ENCODE assay signal across 8 mouse cellular contexts in genomic region chr2:30711853-30712498, GRCm38 (mm10).
A peak's percentile ranks its signal among the peaks of the same experiment; 100 is the strongest.
DNase-seq lines count a peak whose midpoint lies in the region; ATAC-seq and TF ChIP-seq lines count a peak whose summit lies in the region.

No protein-coding gene starts in this region.

- DNase-seq in MN1 (ENCODE audit: low spot score), result peak; percentile 88
- peak; percentile 95 to 97 for DNase-seq in cerebellum, adult 2 months
- peak; percentile 65 to 73 for DNase-seq in frontal cortex, postnatal 25 days (ENCODE audit: low spot score in 2 of 2)
- peak; percentile 91 to 94 for DNase-seq in left cerebral cortex, adult 2 months (ENCODE audit: extremely low spot score in 1 of 2, low spot score in 2 of 2)
- peak; percentile 93 to 95 for DNase-seq in lung, postnatal 4 days
- peak; percentile 91 for DNase-seq in right cerebral cortex, postnatal 25 days
- DNase-seq in urinary bladder, postnatal 36 days (ENCODE audit: low spot score in 2 of 2), result peak; percentile 91 to 95

- peak overlapping the region; percentile 95 for H3K27ac ChIP-seq in cerebellum, adult 2 months (ENCODE audit: insufficient read depth, low read length)
- H3K27ac ChIP-seq in hindbrain, embryonic 12.5 days, result peak overlapping the region; percentile 99
- peak overlapping the region; percentile 100 for H3K27ac ChIP-seq in left cerebral cortex, adult 2 months

- H3K4me3 ChIP-seq in cerebellum, adult 2 months (replicated peaks; ENCODE audit: insufficient read depth, low read depth, low read length), result peak overlapping the region; percentile 60
- peak overlapping the region; percentile 34 for H3K4me3 ChIP-seq in hindbrain, embryonic 12.5 days
- peak overlapping the region; percentile 43 for H3K4me3 ChIP-seq in left cerebral cortex, adult 2 months

- peak; percentile 81 for ATAC-seq in hindbrain, embryonic 12.5 days (ENCODE audit: low FRiP score)

- H3K9me3 ChIP-seq in hindbrain, embryonic 12.5 days (replicated peaks), result no peaks in the 10 kb centered on the region

- TF ChIP-seq POLR2A in cerebellum, adult 2 months (IDR thresholded peaks at IDR 0.05; ENCODE audit: borderline replicate concordance, insufficient read depth, low read length), result no peak

- peak overlapping the region; percentile 72 for H3K4me2 ChIP-seq in hindbrain, embryonic 12.5 days (replicated peaks)

- TF ChIP-seq CTCF in cerebellum, adult 2 months (IDR thresholded peaks at IDR 0.05; ENCODE audit: borderline replicate concordance, insufficient read depth, low read depth, low read length), result no peak
- no peak for TF ChIP-seq CTCF in left cerebral cortex, adult 2 months (IDR thresholded peaks at IDR 0.05)

- no peaks in the 10 kb centered on the region for H3K27me3 ChIP-seq in cerebellum, adult 2 months (ENCODE audit: control insufficient read depth, insufficient read depth, low read length)
- no peaks in the 10 kb centered on the region for H3K27me3 ChIP-seq in hindbrain, embryonic 12.5 days

- H3K36me3 ChIP-seq in hindbrain, embryonic 12.5 days, result no peaks in the 10 kb centered on the region

- H3K9ac ChIP-seq in hindbrain, embryonic 12.5 days, result peak overlapping the region; percentile 75

- H3K4me1 ChIP-seq in cerebellum, adult 2 months (ENCODE audit: control insufficient read depth, insufficient read depth, low read length), result peaks cover 36% of the 10 kb centered on the region
- H3K4me1 ChIP-seq in hindbrain, embryonic 12.5 days, result peaks cover 75% of the 10 kb centered on the region

- intact Hi-C loops in left cerebral cortex, adult 2 months (cut with DNase I), result loop anchor here (2.0 to 5.0 kb wide), 2 partner anchors 100 to 117 kb away; partner anchors contain the start of gene Cstad

- 1% methylated on average over 63 of the region's 63 CpGs for WGBS in cerebellum, adult 2 months
- WGBS in hindbrain, embryonic 12.5 days, result under 1% methylated on average over 62 of the region's 63 CpGs

Comparison
In these comparisons a context has a peak if more than half of its experiments do, and no peak if none do; other contexts are left out.
1. Peak in every context shown above with its lines: DNase-seq, ATAC-seq, H3K4me3 ChIP-seq and H3K27ac ChIP-seq.